Mouse (Mus musculus): ENCODE data around the gene Gm11111. TPM values are rescaled to one million over a fixed set of nuclear protein-coding genes. Genes with fewer than 3 reads are reported as not detected.
"Not testable (repeated sequence)": the region's sequence is repeated elsewhere in the genome, so short reads cannot be mapped to it uniquely, and the experiment has no call there.

The Gm11111 gene
- polyA plus RNA-seq, 1 experiment from 2014 or later = not detected

GRCm38 (mm10) chr5:98574711-98575470, 22.4 kb downstream of the Gm11111 start:
- no peaks in the 10 kb centered on the region for H3K27me3 ChIP-seq (ENCODE audit: control insufficient read depth, insufficient read depth, low read length)
- WGBS = 55% methylated on average over 12 of the region's 12 CpGs
- no peaks in the 10 kb centered on the region for H3K9me3 ChIP-seq (ENCODE audit: control insufficient read depth, low read depth, low read length)
- no peak overlapping the region for H3K27ac ChIP-seq (ENCODE audit: low read length)
- no peaks in the 10 kb centered on the region for H3K36me3 ChIP-seq (ENCODE audit: control insufficient read depth, insufficient read depth, low read length)
- H3K9ac ChIP-seq (replicated peaks; ENCODE audit: low read depth, low read length) = no peak overlapping the region
- no peak overlapping the region for H3K4me3 ChIP-seq (ENCODE audit: low read depth, low read length)
- H3K4me2 ChIP-seq (replicated peaks; ENCODE audit: low read depth, low read length) = no peak overlapping the region
- H3K4me1 ChIP-seq (ENCODE audit: control insufficient read depth, insufficient read depth, low read length) = no peaks in the 10 kb centered on the region; the same call in 1 of the 2 replicates
- no peak for ATAC-seq (ENCODE audit: insufficient number of reproducible peaks, insufficient read depth, low FRiP score, low read depth)

GRCm38 (mm10) chr5:98575471-98575834, 23.0 kb downstream of the Gm11111 start:
- H3K4me1 ChIP-seq (ENCODE audit: control insufficient read depth, insufficient read depth, low read length) = no peaks in the 10 kb centered on the region; the same call in 1 of the 2 replicates
- no peak overlapping the region for H3K4me3 ChIP-seq (ENCODE audit: low read depth, low read length)
- H3K36me3 ChIP-seq (ENCODE audit: control insufficient read depth, insufficient read depth, low read length) = no peaks in the 10 kb centered on the region
- ATAC-seq (ENCODE audit: insufficient number of reproducible peaks, insufficient read depth, low FRiP score, low read depth) = no peak
- no peak overlapping the region for H3K4me2 ChIP-seq (replicated peaks; ENCODE audit: low read depth, low read length)
- no peak overlapping the region for H3K9ac ChIP-seq (replicated peaks; ENCODE audit: low read depth, low read length)
- H3K27me3 ChIP-seq (ENCODE audit: control insufficient read depth, insufficient read depth, low read length) = no peaks in the 10 kb centered on the region
- whole genome bisulfite sequencing = 70% methylated on average over 4 of the region's 4 CpGs
- H3K27ac ChIP-seq (ENCODE audit: low read length) = no peak overlapping the region
- H3K9me3 ChIP-seq (ENCODE audit: control insufficient read depth, low read depth, low read length) = no peaks in the 10 kb centered on the region

GRCm38 (mm10) chr5:98576538-98576937, 24.0 kb downstream of the Gm11111 start:
- not testable (repeated sequence) for H3K27me3 ChIP-seq (ENCODE audit: control insufficient read depth, insufficient read depth, low read length); H3K4me1 ChIP-seq (ENCODE audit: control insufficient read depth, insufficient read depth, low read length); H3K4me2 ChIP-seq (replicated peaks; ENCODE audit: low read depth, low read length); H3K9me3 ChIP-seq (ENCODE audit: control insufficient read depth, low read depth, low read length); H3K27ac ChIP-seq (ENCODE audit: low read length); H3K9ac ChIP-seq (replicated peaks; ENCODE audit: low read depth, low read length); H3K4me3 ChIP-seq (ENCODE audit: low read depth, low read length); H3K36me3 ChIP-seq (ENCODE audit: control insufficient read depth, insufficient read depth, low read length)
- WGBS = 37% methylated on average over 6 of the region's 6 CpGs
- 0 out of 2 replicates have a peak, but pooled peaks have one; percentile 33 for ATAC-seq (ENCODE audit: insufficient number of reproducible peaks, insufficient read depth, low FRiP score, low read depth)

DNA sequence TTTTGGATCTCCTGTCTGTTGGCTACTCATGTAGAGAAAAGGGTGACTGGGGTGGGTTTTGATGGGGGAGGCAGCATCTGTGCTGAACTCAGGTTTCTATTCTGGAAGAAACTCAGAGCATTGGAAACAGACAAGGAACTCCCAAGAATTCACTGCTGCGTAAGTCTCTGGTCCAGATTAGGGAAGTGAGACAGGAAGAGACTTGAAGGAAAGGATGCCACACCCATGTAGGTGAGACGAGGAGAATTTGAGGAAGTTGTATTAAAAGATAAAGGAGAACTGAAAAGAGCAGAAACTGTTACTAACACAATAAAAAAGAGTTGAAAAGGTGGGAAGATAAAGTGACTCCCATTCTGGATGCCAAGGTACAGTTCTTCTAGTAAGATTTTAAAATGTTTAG, 25.9 kb downstream of the Gm11111 start:
- H3K4me1 ChIP-seq (ENCODE audit: control insufficient read depth, insufficient read depth, low read length) = no peaks in the 10 kb centered on the region; the same call in 1 of the 2 replicates
- ATAC-seq (ENCODE audit: insufficient number of reproducible peaks, insufficient read depth, low FRiP score, low read depth) = no peak
- WGBS = 71% methylated on average over 2 of the region's 2 CpGs
- no peak overlapping the region for H3K9ac ChIP-seq (replicated peaks; ENCODE audit: low read depth, low read length)
- H3K27ac ChIP-seq (ENCODE audit: low read length) = no peak overlapping the region
- H3K4me3 ChIP-seq (ENCODE audit: low read depth, low read length) = no peak overlapping the region
- H3K36me3 ChIP-seq (ENCODE audit: control insufficient read depth, insufficient read depth, low read length) = no peaks in the 10 kb centered on the region
- H3K4me2 ChIP-seq (replicated peaks; ENCODE audit: low read depth, low read length) = no peak overlapping the region
- no peaks in the 10 kb centered on the region for H3K9me3 ChIP-seq (ENCODE audit: control insufficient read depth, low read depth, low read length)
- H3K27me3 ChIP-seq (ENCODE audit: control insufficient read depth, insufficient read depth, low read length) = no peaks in the 10 kb centered on the region

- Histone ChIP-seq H3K36me3 (ENCODE audit: control insufficient read depth, insufficient read depth, low read length) (no peaks in the 10 kb centered on the region), H3K9me3 (ENCODE audit: control insufficient read depth, low read depth, low read length) (no peaks in the 10 kb centered on the region), H3K9ac (replicated peaks; ENCODE audit: low read depth, low read length) (no peak overlapping the region), H3K27me3 (ENCODE audit: control insufficient read depth, insufficient read depth, low read length) (no peaks in the 10 kb centered on the region), H3K4me3 (ENCODE audit: low read depth, low read length) (no peak overlapping the region), H3K4me2 (replicated peaks; ENCODE audit: low read depth, low read length) (no peak overlapping the region), H3K4me1 (ENCODE audit: control insufficient read depth, insufficient read depth, low read length) (no peaks in the 10 kb centered on the region; the same call in 1 of the 2 replicates), H3K27ac (ENCODE audit: low read length) (no peak overlapping the region)
- ATAC-seq (ENCODE audit: insufficient number of reproducible peaks, insufficient read depth, low FRiP score, low read depth) = no peak
- 26% methylated on average over 5 of the region's 5 CpGs for WGBS
Observed at GRCm38 (mm10) chr5:98580811-98581210, 28.3 kb downstream of the Gm11111 start.

- no peak overlapping the region for H3K4me3 ChIP-seq (ENCODE audit: low read depth, low read length)
- no peak overlapping the region; the same call in 1 of the 2 replicates for H3K27ac ChIP-seq (ENCODE audit: low read length)
- H3K4me1 ChIP-seq (ENCODE audit: control insufficient read depth, insufficient read depth, low read length) = no peaks in the 10 kb centered on the region; the same call in 1 of the 2 replicates
- H3K36me3 ChIP-seq (ENCODE audit: control insufficient read depth, insufficient read depth, low read length) = no peaks in the 10 kb centered on the region
- H3K9me3 ChIP-seq (ENCODE audit: control insufficient read depth, low read depth, low read length) = no peaks in the 10 kb centered on the region
- WGBS = 47% methylated on average over 3 of the region's 3 CpGs
- ATAC-seq (ENCODE audit: insufficient number of reproducible peaks, insufficient read depth, low FRiP score, low read depth) = no peak
- H3K9ac ChIP-seq (replicated peaks; ENCODE audit: low read depth, low read length) = no peak overlapping the region
- H3K27me3 ChIP-seq (ENCODE audit: control insufficient read depth, insufficient read depth, low read length) = no peaks in the 10 kb centered on the region
- no peak overlapping the region for H3K4me2 ChIP-seq (replicated peaks; ENCODE audit: low read depth, low read length)
Observed at GRCm38 (mm10) chr5:98582051-98582450, 29.6 kb downstream of the Gm11111 start.

DNA sequence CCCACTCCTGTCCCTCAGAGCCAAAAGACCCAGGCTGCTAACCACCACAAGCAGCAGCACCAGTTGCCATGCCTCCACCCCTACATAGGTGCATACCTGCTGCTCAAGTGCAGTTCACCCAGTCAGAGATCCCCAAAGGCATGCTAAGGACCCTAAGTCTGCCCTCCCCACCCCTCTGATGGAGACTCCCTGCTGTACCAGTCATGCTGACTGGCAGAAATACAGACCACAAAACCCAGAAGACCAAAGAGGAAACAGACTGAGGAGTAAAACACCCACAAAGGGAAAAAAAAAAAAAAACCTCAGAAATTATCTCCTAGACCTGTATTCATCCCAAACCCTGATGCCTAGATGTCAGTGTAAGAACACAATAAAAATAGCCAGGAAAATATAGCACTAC, 33.4 kb downstream of the Gm11111 start:
- no peak overlapping the region for H3K4me2 ChIP-seq (replicated peaks; ENCODE audit: low read depth, low read length)
- H3K9me3 ChIP-seq (ENCODE audit: control insufficient read depth, low read depth, low read length) = no peaks in the 10 kb centered on the region
- ATAC-seq (ENCODE audit: insufficient number of reproducible peaks, insufficient read depth, low FRiP score, low read depth) = no peak
- no peak overlapping the region for H3K4me3 ChIP-seq (ENCODE audit: low read depth, low read length)
- H3K27ac ChIP-seq (ENCODE audit: low read length) = no peak overlapping the region
- H3K27me3 ChIP-seq (ENCODE audit: control insufficient read depth, insufficient read depth, low read length) = no peaks in the 10 kb centered on the region
- H3K9ac ChIP-seq (replicated peaks; ENCODE audit: low read depth, low read length) = no peak overlapping the region
- H3K36me3 ChIP-seq (ENCODE audit: control insufficient read depth, insufficient read depth, low read length) = no peaks in the 10 kb centered on the region
- H3K4me1 ChIP-seq (ENCODE audit: control insufficient read depth, insufficient read depth, low read length) = no peaks in the 10 kb centered on the region
